Mouse (Mus musculus) right cerebral cortex, adult 18-20 months (tissue): ENCODE results near the gene Sec22b.

ENCODE experiments used
- DNase-seq: peaks from one replicate; pipeline ENCODE4 v3.0.0; 2022; ENCODE audit warnings: mixed read lengths

Sec22b gene

DNA sequence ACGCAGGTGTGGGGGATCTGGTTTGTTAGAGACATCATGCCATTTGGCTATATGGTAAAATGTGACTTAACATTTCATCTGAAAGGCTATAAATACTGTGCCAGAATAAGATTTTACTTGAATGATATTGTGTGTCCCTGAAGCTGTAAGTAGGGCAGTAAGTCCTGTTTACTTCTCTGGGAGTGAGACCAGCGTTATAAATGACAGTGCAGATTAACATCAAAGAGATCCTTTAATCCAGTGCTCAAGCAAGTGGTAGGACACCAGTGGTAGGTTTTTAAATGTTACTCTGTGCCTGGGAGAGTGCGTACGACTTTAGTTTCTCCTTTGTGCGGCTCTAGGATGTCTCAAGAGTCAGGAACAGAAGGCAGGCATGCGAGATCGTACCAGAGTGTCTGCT is 10.1 kb downstream of the Sec22b start:
- DNase-seq: no peak

DNA sequence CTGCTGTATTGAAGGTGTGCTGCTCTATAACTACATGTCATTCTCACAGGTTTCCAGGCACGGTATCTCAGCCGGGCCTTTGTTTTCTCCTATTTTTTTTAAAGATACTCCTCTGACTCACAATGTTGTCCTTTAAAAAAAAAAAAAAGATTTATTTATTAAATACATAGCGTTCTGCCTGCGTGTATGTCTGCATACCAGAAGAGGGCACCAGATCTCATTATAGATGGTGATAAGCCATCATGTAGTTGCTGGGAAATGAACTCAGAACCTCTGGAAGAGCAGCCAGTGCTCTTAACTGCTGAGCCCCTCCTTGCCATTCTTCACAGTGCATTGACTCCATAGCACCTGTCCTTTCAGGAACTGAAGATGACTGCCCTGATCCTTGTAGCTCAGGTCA is 14.1 kb downstream of the Sec22b start:
- DNase-seq: no peak

DNA sequence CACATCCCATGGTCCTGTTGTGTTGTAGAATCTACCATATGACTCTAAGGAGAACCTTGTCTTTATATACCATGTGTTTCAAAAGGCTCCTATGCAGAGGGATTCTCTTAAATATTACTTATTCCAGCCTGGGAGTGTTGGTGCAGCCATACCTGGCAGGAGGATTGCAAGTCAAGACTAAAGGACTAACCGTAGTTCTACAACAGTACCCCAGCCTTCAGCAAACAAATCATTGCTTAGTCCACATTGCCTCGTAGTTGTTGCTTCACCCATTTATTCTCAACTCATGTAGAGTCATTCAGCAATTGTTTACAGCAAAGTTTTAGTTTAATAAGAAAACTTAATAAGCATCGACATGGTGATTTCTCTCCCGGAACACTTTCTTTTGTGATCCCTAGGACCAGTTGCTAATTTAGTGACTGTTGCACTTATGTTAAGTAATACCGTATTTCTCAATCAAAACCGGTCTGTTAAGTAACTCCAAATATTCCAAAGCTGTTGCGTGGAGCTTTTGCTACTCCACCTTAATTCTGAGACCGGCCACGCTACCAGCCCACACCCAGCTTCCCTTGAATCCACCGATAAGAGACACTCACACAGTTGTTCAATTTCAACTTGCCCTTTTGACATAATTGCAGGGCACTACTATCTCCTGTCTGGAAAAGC is 18.0 kb downstream of the Sec22b start:
- no peak for DNase-seq

GRCm38 (mm10) chr3:97925246-97925645 is 24.3 kb downstream of the Sec22b start:
- peak; percentile 53 for DNase-seq

DNA sequence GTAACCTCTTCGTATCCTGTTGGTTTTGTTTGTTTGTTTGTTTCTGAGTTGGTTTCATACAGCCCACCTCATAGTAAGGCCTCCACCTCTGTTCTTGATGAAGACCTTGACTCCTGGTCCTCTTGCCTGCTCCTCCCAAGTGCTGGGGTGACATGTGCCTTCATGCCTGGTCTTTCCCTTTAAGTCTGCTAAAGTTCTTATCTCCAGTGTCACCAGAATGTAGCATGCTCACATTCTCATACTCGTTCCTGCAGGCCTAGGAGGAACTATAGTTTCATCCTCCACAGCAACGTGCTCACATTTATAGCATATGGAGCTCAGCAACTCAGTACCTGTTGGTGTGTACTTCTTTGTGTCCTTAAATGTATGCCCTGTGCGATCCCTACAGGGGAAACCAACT is 26.3 kb downstream of the Sec22b start:
- DNase-seq: no peak

- DNase-seq: peak; percentile 76
These were observed 28.2 kb downstream of the Sec22b start for GRCm38 (mm10) chr3:97928968-97929858.

GRCm38 (mm10) chr3:97930141-97930786 is 29.3 kb downstream of the Sec22b start:
- no peak for DNase-seq

GRCm38 (mm10) chr3:97930787-97931158 is 29.8 kb downstream of the Sec22b start:
- DNase-seq: no peak

DNA sequence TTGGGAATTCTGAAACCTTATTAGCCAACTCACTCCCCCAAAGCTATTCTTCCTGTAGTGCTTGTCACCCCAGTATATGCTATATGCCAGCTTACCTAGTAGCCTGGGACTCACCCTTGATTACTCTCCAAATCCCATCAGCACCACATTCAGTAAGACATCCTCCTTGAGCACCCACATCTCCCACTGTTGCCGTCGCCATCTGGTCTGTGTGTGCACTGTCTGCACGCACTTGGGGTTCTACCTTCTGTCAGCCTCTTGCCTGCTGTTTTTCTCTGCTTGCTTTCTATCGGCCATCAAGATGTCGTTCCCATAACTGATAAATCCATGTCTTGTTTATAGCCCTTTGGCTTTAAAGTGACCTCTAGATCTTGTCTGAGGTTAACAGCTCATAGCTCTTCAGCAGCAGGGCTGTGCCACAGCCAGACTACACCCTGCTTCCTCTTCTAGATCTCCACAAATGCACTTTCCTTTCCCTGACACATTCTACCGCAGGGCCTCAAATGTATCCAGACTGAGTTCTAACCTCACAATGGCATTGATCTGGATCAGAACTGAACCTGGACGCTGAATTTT is 30.4 kb downstream of the Sec22b start:
- DNase-seq: peak; percentile 73

GRCm38 (mm10) chr3:97932131-97932530 is 31.1 kb downstream of the Sec22b start:
- DNase-seq: no peak

GRCm38 (mm10) chr3:97932771-97933170 is 31.8 kb downstream of the Sec22b start:
- DNase-seq: no peak

- DNase-seq: no peak
These were observed 32.3 kb downstream of the Sec22b start for GRCm38 (mm10) chr3:97933251-97933650.

DNA sequence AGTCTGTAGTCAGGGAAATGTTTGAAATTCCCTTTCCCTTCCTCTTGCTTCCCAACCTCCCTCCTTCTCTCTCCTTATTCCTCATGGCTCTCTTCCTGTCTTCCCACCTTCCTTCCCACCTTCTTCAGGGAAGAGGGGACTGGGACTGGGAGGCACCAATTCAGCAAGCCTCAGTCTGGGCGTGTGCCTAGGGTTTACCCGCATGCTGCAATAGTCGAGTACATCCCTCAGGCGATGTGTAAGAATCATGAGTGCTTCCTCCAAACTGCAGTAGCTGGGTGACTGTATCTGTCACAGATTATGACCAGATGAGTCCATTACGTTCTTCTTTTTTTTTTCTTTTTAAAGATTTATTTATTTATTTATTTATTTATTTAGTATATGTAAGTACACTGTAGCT is 32.8 kb downstream of the Sec22b start:
- DNase-seq: no peak

DNA sequence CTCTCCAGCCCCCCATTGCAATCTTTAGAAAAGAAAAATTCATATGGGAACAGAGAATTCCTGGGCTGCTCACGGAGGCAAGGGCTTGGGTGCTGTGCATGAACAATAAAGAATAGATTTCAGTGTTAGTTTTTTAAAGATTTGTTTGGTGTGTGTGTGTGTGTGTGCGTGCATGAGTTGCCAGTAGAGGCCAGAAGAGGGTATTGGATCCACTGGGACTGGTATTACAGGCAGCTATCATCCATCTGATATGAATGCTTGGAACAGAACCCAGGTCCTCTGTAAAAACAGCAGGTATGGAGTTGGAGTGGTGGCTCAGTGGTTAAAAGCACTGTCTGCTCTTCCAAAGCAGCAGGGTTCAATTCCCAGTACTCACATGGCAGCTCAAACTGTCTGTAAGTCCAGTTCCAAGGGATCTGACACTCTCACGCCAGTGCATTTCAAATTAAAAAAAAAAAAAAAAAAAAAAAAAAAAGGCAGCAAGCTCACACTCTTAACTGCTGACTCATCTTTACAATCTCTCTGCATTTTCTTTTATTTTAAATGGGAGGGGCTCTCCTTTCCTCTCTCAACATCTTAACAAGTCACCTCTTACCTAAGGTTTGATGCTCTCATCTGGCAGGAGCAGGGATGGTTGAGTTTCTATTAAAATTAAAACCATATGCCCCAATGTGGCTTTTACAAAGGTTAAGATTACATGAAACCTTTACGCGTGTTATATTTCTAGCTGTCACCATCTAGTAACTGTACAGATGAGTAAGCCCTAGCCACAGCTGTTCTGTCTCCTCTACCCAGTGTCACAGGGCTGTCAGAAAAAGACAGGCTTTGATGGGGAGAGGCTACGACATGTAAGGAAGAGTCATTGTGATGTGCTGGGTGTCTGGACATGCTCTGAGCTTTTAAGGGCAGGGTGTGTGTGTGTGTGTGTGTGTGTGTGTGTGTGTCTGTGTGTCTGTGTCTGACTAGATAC is 33.6 kb downstream of the Sec22b start:
- DNase-seq: no peak

DNA sequence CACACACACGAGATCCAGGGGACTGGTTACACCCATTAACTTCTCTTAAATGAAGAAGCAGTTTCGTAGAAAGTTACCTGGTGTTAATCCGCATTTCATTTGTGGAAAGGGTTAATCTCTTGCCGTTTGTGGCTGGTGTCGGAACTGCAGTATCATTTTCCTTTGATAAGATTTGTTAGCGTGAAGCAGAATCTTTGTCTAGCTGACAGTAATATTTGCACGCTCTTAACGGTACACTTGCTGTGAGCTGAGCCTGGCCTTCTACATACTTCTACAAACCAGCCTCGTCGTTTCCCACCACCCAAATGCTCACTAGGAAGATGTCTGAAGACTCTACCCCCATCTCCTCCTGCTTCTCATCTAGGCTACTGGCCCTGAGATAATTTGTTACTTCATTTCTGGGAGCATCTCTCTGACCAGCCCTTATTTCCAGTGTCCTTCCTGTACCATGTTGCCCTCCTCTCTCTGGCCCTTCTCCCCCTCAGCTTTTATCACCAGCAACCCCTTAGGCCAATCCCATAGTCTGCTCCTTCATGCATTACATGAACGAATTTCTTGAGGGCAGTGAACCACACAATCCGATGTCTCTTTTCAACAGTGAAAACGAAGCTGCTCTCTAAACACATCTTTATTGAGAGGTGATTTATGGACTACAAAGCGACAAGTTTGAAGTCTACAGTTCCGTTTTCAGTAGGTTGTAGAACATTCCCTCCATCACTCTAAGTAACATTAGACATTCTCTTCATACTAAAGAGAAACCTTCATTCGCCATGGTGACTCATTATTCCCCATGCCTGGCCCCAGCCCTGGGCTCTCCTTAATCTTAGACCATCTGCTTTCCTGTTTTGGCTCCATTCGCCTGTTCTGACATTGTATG is 36.3 kb downstream of the Sec22b start:
- no peak for DNase-seq

DNA sequence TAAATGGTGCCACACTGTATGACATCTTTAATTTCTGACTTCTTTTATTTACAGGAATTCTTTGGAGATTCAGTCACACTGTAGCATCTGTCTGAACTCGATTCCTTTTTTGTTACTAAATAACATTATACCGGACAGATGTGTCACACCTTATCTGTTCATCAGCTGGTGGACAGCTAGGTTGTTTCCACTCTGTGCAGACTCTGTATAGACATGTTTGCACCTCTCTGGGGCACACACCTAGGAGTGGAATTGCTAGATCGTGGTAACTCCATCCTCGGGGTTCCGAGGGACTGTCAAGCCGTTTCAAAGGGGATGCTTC is 36.9 kb downstream of the Sec22b start:
- DNase-seq: no peak

DNA sequence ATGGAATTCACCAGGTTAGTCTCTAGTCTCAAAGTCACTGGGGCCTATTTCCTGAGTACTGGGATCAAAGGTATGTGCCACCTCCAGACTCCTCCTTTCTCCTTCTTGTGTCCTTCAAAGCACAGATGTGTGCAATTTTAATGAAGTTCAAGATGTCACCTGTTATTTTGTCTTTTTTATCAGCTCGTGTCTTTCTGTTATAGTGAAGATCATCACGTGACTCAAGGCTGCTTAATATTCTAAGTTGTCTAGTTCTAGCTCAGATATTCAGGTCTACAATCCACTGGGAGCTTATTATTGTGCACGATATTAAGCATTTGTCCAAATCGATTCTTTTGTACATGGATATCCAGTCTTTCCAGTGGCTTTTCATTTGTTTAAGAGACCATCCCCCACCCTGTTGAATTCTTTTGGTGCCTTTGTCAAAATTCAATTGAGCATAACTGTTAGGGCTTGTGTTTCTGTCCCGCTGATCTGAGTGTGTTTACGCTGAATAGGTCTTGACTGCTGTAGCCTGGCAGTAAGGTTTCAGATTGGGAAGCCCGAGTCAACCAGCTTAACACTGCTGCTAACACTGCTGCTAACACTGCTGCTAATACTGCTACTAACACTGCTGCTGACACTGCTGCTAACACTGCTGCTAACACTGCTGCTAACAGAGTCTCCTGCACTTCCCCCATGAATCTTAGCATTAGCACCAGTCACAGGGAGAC is 38.0 kb downstream of the Sec22b start:
- no peak for DNase-seq

- DNase-seq: no peak
These were observed 38.9 kb downstream of the Sec22b start for GRCm38 (mm10) chr3:97939626-97940510.

- DNase-seq: no peak
These were observed 39.7 kb downstream of the Sec22b start for GRCm38 (mm10) chr3:97940511-97941204.
